Mouse (Mus musculus) 3T3-L1 (cell line): Measurements from ENCODE around the gene Nav2.

Source experiments
- DNase-seq: peaks from one replicate; pipeline ENCODE4 v3.0.0-alpha.2; 2015; ENCODE audit warnings: low read depth, low spot score

Nav2 gene

GRCm38 (mm10) chr7:49159646-49160555 lies 251.4 kb downstream of the Nav2 start:
- DNase-seq: peak; percentile 32

- DNase-seq: no peak
Observed at GRCm38 (mm10) chr7:49162079-49162478, 253.6 kb downstream of the Nav2 start.

GRCm38 (mm10) chr7:49163789-49164188 lies 255.3 kb downstream of the Nav2 start:
- no peak for DNase-seq

- DNase-seq: no peak
Observed at GRCm38 (mm10) chr7:49164868-49165267, 256.4 kb downstream of the Nav2 start.

- DNase-seq: no peak
Observed at GRCm38 (mm10) chr7:49172926-49173325, 264.4 kb downstream of the Nav2 start.

GRCm38 (mm10) chr7:49175784-49176409 lies 267.4 kb downstream of the Nav2 start:
- no peak for DNase-seq

GRCm38 (mm10) chr7:49176590-49177201 lies 268.2 kb downstream of the Nav2 start:
- no peak for DNase-seq

GRCm38 (mm10) chr7:49178217-49178616 lies 269.7 kb downstream of the Nav2 start:
- no peak for DNase-seq

- no peak for DNase-seq
Observed at GRCm38 (mm10) chr7:49181010-49181409, 272.5 kb downstream of the Nav2 start.

GRCm38 (mm10) chr7:49182427-49182826 lies 273.9 kb downstream of the Nav2 start:
- DNase-seq: no peak

GRCm38 (mm10) chr7:49183696-49184095 lies 275.2 kb downstream of the Nav2 start:
- DNase-seq: no peak

- DNase-seq: no peak
Observed at GRCm38 (mm10) chr7:49185991-49186390, 277.5 kb downstream of the Nav2 start.

GRCm38 (mm10) chr7:49189364-49189763 lies 280.8 kb downstream of the Nav2 start:
- no peak for DNase-seq

GRCm38 (mm10) chr7:49190231-49190985 lies 281.9 kb downstream of the Nav2 start:
- no peak for DNase-seq

- DNase-seq: no peak
Observed at GRCm38 (mm10) chr7:49191081-49191678, 282.7 kb downstream of the Nav2 start.

GRCm38 (mm10) chr7:49192061-49192695 lies 283.7 kb downstream of the Nav2 start:
- DNase-seq: no peak

GRCm38 (mm10) chr7:49195711-49196147 lies 287.2 kb downstream of the Nav2 start:
- peak; percentile 64 for DNase-seq

GRCm38 (mm10) chr7:49199366-49199765 lies 290.9 kb downstream of the Nav2 start:
- DNase-seq: no peak

- no peak for DNase-seq
Observed at GRCm38 (mm10) chr7:49200270-49200669, 291.8 kb downstream of the Nav2 start.

- no peak for DNase-seq
Observed at GRCm38 (mm10) chr7:49202971-49203370, 294.5 kb downstream of the Nav2 start.

GRCm38 (mm10) chr7:49204856-49205255 lies 296.3 kb downstream of the Nav2 start:
- DNase-seq: no peak
